Mouse (Mus musculus) stomach, postnatal 0 days (tissue): ENCODE data around the gene Ankdd1b.

Experiments
- CTCF ChIP-seq: IDR thresholded peaks from 2 replicates; pipeline ENCODE4 v1.5.1; 2016; ENCODE audit warnings: antibody characterized with exemption, low read depth, mild to moderate bottlenecking, moderate library complexity
- EP300 ChIP-seq: optimal IDR thresholded peaks from 2 replicates; pipeline ENCODE3; 2016; ENCODE audit warnings: antibody characterized with exemption

DNA sequence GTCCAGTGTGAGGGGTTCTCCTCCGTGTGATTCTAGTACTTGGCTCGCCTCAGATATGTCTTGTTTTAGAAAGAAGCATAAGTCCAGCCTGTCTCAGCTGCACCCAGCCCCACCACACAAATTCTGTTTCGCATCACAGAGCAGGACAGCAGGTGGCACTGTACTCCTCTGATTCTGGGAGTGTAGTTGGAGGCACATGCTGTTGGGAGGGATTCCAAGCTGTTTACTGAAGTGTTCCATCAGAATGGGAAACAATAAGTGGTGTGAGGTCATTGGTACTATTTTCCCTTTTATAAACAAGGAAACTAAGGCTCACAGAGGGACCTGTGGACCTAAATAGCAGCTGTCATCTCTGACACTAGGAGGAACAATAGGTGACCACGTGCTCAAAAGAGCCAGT lies 64.0 kb downstream of the Ankdd1b start:
- TF ChIP-seq CTCF (peak; percentile 90), EP300 (no peak)
